Mouse (Mus musculus) MEL (cell line): ENCODE measurements at regions not wholly inside any gene's neighbourhood (a gene's known extent, or its start where the extent isn't known, plus 50 kb on each side); places are given as distances from the start of the nearest gene placed in this dataset.

Source experiments
- DNase-seq: peaks from one replicate; pipeline ENCODE4 v3.0.0; 2011; ENCODE audit warnings: low read depth, low spot score
- H3K27ac ChIP-seq: 2 replicates; pipeline ENCODE4 v1.5.1; 2012; ENCODE audit warnings: low read depth, mild to moderate bottlenecking, control low read depth, low read length, moderate library complexity; ENCODE audit not compliant: control insufficient read depth
- H3K27me3 ChIP-seq, 2 experiments: fragments of 150-350 bp in 1 of 2; sonication (generic) in 1 of 2; 2 replicates each; pipeline ENCODE4 v1.6.1; 2012; ENCODE audit warnings: low read length in 2 of 2, mild to moderate bottlenecking in 2 of 2, improper control_type of control experiment in 1 of 2, moderate library complexity in 1 of 2; ENCODE audit not compliant: insufficient read depth in 2 of 2, control insufficient read depth in 1 of 2
- H3K36me3 ChIP-seq, 2 experiments: 2 replicates each; pipeline ENCODE4 v1.6.1; 2012 to 2014; ENCODE audit warnings: low read length in 2 of 2, improper control_type of control experiment in 1 of 2, inconsistent platforms in 1 of 2, mild to moderate bottlenecking in 1 of 2; ENCODE audit not compliant: insufficient read depth in 2 of 2, control insufficient read depth in 1 of 2
- H3K4me1 ChIP-seq, 2 experiments: fragments of 150-350 bp in 1 of 2; sonication (generic) in 1 of 2; 2 replicates each; pipeline ENCODE4 v1.6.1; 2012; ENCODE audit warnings: low read length in 2 of 2, improper control_type of control experiment in 1 of 2, mild to moderate bottlenecking in 1 of 2; ENCODE audit not compliant: insufficient read depth in 2 of 2, control insufficient read depth in 1 of 2
- H3K4me3 ChIP-seq, 2 experiments: fragments of 150-350 bp in 1 of 2; sonication (generic) in 1 of 2; 2 replicates each; pipeline ENCODE4 v1.5.1; 2012; ENCODE audit warnings: low read depth in 2 of 2, low read length in 2 of 2, mild to moderate bottlenecking in 2 of 2, moderate library complexity in 2 of 2, control low read depth in 1 of 2, improper control_type of control experiment in 1 of 2; ENCODE audit not compliant: control insufficient read depth in 1 of 2, insufficient read depth in 1 of 2
- H3K79me2 ChIP-seq: 2 replicates; pipeline ENCODE4 v1.6.1; 2012; ENCODE audit warnings: mild to moderate bottlenecking, low read length, moderate library complexity; ENCODE audit not compliant: control insufficient read depth, poor library complexity, insufficient read depth
- H3K9ac ChIP-seq: 2 replicates; pipeline ENCODE4 v1.6.1; 2012; ENCODE audit warnings: low read depth, mild to moderate bottlenecking, control low read depth, low read length, moderate library complexity; ENCODE audit not compliant: control insufficient read depth, poor library complexity, severe bottlenecking
- H3K9me3 ChIP-seq: fragments of 150-350 bp; sonication (generic); replicated peaks from 2 replicates; pipeline ENCODE4 v1.6.1; 2012; ENCODE audit warnings: mild to moderate bottlenecking, low read length, improper control_type of control experiment, moderate library complexity; ENCODE audit not compliant: insufficient read depth
- BHLHE40 ChIP-seq: IDR thresholded peaks from 2 replicates; pipeline ENCODE4 v1.6.1; 2012; ENCODE audit warnings: low read depth, mild to moderate bottlenecking, inconsistent platforms, low read length, improper control_type of control experiment, borderline replicate concordance
- CHD1 ChIP-seq: IDR thresholded peaks from 2 replicates; pipeline ENCODE4 v1.6.1; 2012; ENCODE audit warnings: low read depth, mild to moderate bottlenecking, inconsistent platforms, low read length, improper control_type of control experiment
- CHD2 ChIP-seq: IDR thresholded peaks from 2 replicates; pipeline ENCODE4 v1.6.1; 2011; ENCODE audit warnings: low read length, improper control_type of control experiment
- CTCF ChIP-seq, 3 experiments: IDR thresholded peaks in 2 of 3; conservative IDR thresholded peaks in 1 of 3; 2 replicates each; pipeline ENCODE4 v1.5.1; 2011 to 2012; ENCODE audit warnings: low read length in 3 of 3, low read depth in 2 of 3, mild to moderate bottlenecking in 2 of 3, improper control_type of control experiment in 1 of 3, inconsistent platforms in 1 of 3, mixed read lengths in 1 of 3, moderate library complexity in 1 of 3; ENCODE audit not compliant: control insufficient read depth in 1 of 3, insufficient read depth in 1 of 3, poor library complexity in 1 of 3, severe bottlenecking in 1 of 3
- E2F4 ChIP-seq: IDR thresholded peaks from 2 replicates; pipeline ENCODE4 v1.6.1; 2011; ENCODE audit warnings: low read depth, low read length, improper control_type of control experiment, borderline replicate concordance
- ELF1 ChIP-seq: IDR thresholded peaks from 2 replicates; pipeline ENCODE4 v1.6.1; 2014; ENCODE audit warnings: low read depth, mild to moderate bottlenecking, inconsistent platforms, low read length, improper control_type of control experiment, moderate library complexity
- EP300 ChIP-seq, 2 experiments: IDR thresholded peaks; 2 replicates each; pipeline ENCODE4 v1.6.1; 2011; ENCODE audit warnings: improper control_type of control experiment in 2 of 2, low read length in 2 of 2, low read depth in 1 of 2, mild to moderate bottlenecking in 1 of 2
- ETS1 ChIP-seq: IDR thresholded peaks from 2 replicates; pipeline ENCODE4 v1.6.1; 2012; ENCODE audit warnings: low read depth, mild to moderate bottlenecking, inconsistent platforms, low read length, improper control_type of control experiment, moderate library complexity
- GABPA ChIP-seq: IDR thresholded peaks from 2 replicates; pipeline ENCODE4 v1.6.1; 2012; ENCODE audit warnings: low read depth, mild to moderate bottlenecking, inconsistent platforms, low read length, improper control_type of control experiment, moderate library complexity
- GATA1 ChIP-seq: IDR thresholded peaks from 2 replicates; pipeline ENCODE4 v1.6.1; 2011; ENCODE audit warnings: low read depth, low read length, improper control_type of control experiment
- HCFC1 ChIP-seq: IDR thresholded peaks from 2 replicates; pipeline ENCODE4 v1.6.1; 2012; ENCODE audit warnings: low read depth, mild to moderate bottlenecking, inconsistent platforms, low read length, improper control_type of control experiment, moderate library complexity
- JUND ChIP-seq: IDR thresholded peaks from 2 replicates; pipeline ENCODE4 v1.6.1; 2011; ENCODE audit warnings: low read depth, mild to moderate bottlenecking, improper control_type of control experiment, low read length
- KAT2A ChIP-seq: conservative IDR thresholded peaks from 2 replicates; pipeline ENCODE4 v1.6.1; 2012; ENCODE audit warnings: low read depth, low read length, improper control_type of control experiment, inconsistent platforms
- MAFK ChIP-seq: IDR thresholded peaks from 2 replicates; pipeline ENCODE4 v1.6.1; 2011; ENCODE audit warnings: low read depth, mild to moderate bottlenecking, low read length, improper control_type of control experiment, borderline replicate concordance
- MAX ChIP-seq: IDR thresholded peaks from 2 replicates; pipeline ENCODE4 v1.6.1; 2011; ENCODE audit warnings: low read length, improper control_type of control experiment
- MAZ ChIP-seq: IDR thresholded peaks from 2 replicates; pipeline ENCODE4 v1.6.1; 2012; ENCODE audit warnings: low read depth, mild to moderate bottlenecking, inconsistent platforms, low read length, improper control_type of control experiment
- MEF2A ChIP-seq: IDR thresholded peaks from 2 replicates; pipeline ENCODE4 v1.6.1; 2014; ENCODE audit warnings: low read depth, mild to moderate bottlenecking, inconsistent platforms, low read length, improper control_type of control experiment; ENCODE audit not compliant: poor library complexity, insufficient replicate concordance, severe bottlenecking; ENCODE audit errors: extremely low read depth
- MXI1 ChIP-seq: IDR thresholded peaks from 2 replicates; pipeline ENCODE4 v1.6.1; 2011; ENCODE audit warnings: mild to moderate bottlenecking, low read depth, low read length, improper control_type of control experiment
- MYC ChIP-seq: IDR thresholded peaks from 2 replicates; pipeline ENCODE4 v1.6.1; 2011; ENCODE audit warnings: low read depth, mild to moderate bottlenecking, low read length, improper control_type of control experiment, moderate library complexity
- NELFE ChIP-seq: IDR thresholded peaks from 2 replicates; pipeline ENCODE4 v1.6.1; 2011; ENCODE audit warnings: low read depth, low read length, improper control_type of control experiment
- NRF1 ChIP-seq: IDR thresholded peaks from 2 replicates; pipeline ENCODE4 v1.6.1; 2014; ENCODE audit warnings: low read depth, mild to moderate bottlenecking, inconsistent platforms, low read length, improper control_type of control experiment, moderate library complexity; ENCODE audit not compliant: poor library complexity, insufficient read depth, severe bottlenecking
- POLR2A ChIP-seq, 2 experiments: IDR thresholded peaks; 2 replicates each; pipeline ENCODE4 v1.6.1; 2011 to 2012; ENCODE audit warnings: low read length in 2 of 2, mild to moderate bottlenecking in 2 of 2, control low read depth in 1 of 2, improper control_type of control experiment in 1 of 2, low read depth in 1 of 2, moderate library complexity in 1 of 2; ENCODE audit not compliant: control insufficient read depth in 1 of 2, insufficient read depth in 1 of 2, poor library complexity in 1 of 2
- POLR2AphosphoS2 ChIP-seq: IDR thresholded peaks from 2 replicates; pipeline ENCODE4 v1.6.1; 2011; ENCODE audit warnings: low read length, improper control_type of control experiment
- POLR2AphosphoS5 ChIP-seq: IDR thresholded peaks from 2 replicates; pipeline ENCODE4 v1.6.1; 2012; ENCODE audit warnings: low read depth, borderline replicate concordance, mild to moderate bottlenecking, inconsistent platforms, low read length, moderate library complexity, mixed read lengths
- RAD21 ChIP-seq: IDR thresholded peaks from 2 replicates; pipeline ENCODE4 v1.6.1; 2011; ENCODE audit warnings: mild to moderate bottlenecking, low read depth, low read length, improper control_type of control experiment
- RCOR1 ChIP-seq: IDR thresholded peaks from 2 replicates; pipeline ENCODE4 v1.6.1; 2012; ENCODE audit warnings: low read depth, mild to moderate bottlenecking, inconsistent platforms, low read length, improper control_type of control experiment
- SIN3A ChIP-seq: IDR thresholded peaks from 2 replicates; pipeline ENCODE4 v1.6.1; 2012; ENCODE audit warnings: low read length, improper control_type of control experiment, inconsistent platforms
- SMC3 ChIP-seq: IDR thresholded peaks from 2 replicates; pipeline ENCODE4 v1.6.1; 2011; ENCODE audit warnings: low read depth, low read length, improper control_type of control experiment
- TAL1 ChIP-seq: IDR thresholded peaks from 2 replicates; pipeline ENCODE4 v1.6.1; 2012; ENCODE audit warnings: mild to moderate bottlenecking, inconsistent platforms, low read length, moderate library complexity, mixed read lengths
- TBP ChIP-seq: IDR thresholded peaks from 2 replicates; pipeline ENCODE4 v1.8.0; 2011; ENCODE audit warnings: low read depth, low read length, improper control_type of control experiment
- TCF12 ChIP-seq: IDR thresholded peaks from 2 replicates; pipeline ENCODE4 v1.6.1; 2014; ENCODE audit warnings: low read depth, mild to moderate bottlenecking, inconsistent platforms, low read length, improper control_type of control experiment, moderate library complexity
- UBTF ChIP-seq: IDR thresholded peaks from 2 replicates; pipeline ENCODE4 v1.6.1; 2012; ENCODE audit warnings: low read depth, mild to moderate bottlenecking, inconsistent platforms, low read length, improper control_type of control experiment, moderate library complexity, borderline replicate concordance; ENCODE audit not compliant: insufficient read depth
- USF1 ChIP-seq: IDR thresholded peaks from 2 replicates; pipeline ENCODE4 v1.6.1; 2014; ENCODE audit warnings: low read depth, mild to moderate bottlenecking, inconsistent platforms, low read length, improper control_type of control experiment, moderate library complexity
- USF2 ChIP-seq, 2 experiments: IDR thresholded peaks; 2 replicates each; pipeline ENCODE4 v1.6.1; 2011 to 2012; ENCODE audit warnings: improper control_type of control experiment in 2 of 2, low read length in 2 of 2, borderline replicate concordance in 1 of 2, inconsistent platforms in 1 of 2, low read depth in 1 of 2, mild to moderate bottlenecking in 1 of 2; ENCODE audit not compliant: insufficient read depth in 1 of 2
- ZC3H11A ChIP-seq: IDR thresholded peaks from 2 replicates; pipeline ENCODE4 v1.6.1; 2012; ENCODE audit warnings: low read depth, mild to moderate bottlenecking, inconsistent platforms, low read length, improper control_type of control experiment
- ZKSCAN1 ChIP-seq: IDR thresholded peaks from 2 replicates; pipeline ENCODE4 v1.6.1; 2012; ENCODE audit warnings: low read depth, mild to moderate bottlenecking, inconsistent platforms, low read length, improper control_type of control experiment, moderate library complexity
- ZMIZ1 ChIP-seq: IDR thresholded peaks from 2 replicates; pipeline ENCODE4 v1.6.1; 2012; ENCODE audit warnings: low read depth, mild to moderate bottlenecking, inconsistent platforms, low read length, improper control_type of control experiment, moderate library complexity
- ZNF384 ChIP-seq: IDR thresholded peaks from 2 replicates; pipeline ENCODE4 v1.6.1; 2012; ENCODE audit warnings: low read depth, mild to moderate bottlenecking, inconsistent platforms, low read length, improper control_type of control experiment

DNA sequence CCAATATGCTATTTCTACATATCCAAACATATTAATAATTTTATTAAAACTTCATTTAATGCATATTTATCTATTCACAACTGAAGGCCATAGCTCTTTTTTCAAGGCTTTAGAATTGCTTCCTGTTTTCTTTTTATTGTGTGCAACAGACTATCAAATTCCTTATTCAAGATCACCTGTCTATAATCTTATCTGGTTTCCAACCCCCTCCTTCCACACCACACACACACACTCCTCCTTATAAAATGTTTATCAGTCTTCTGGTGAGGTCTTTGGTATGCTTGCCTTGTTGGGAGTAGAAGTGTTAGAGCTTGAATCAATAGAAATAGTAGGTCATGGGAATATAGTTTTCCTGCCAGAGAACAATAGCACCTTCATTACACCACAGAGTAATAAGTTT, 1914.1 kb downstream of the Diaph2 start:
- Histone ChIP-seq H3K36me3 (peaks cover 0 to 4% of the 10 kb centered on the region in 2 experiments; a peak in 1 of 4 replicates), H3K4me3 (no peak overlapping the region), H3K9me3 (no peaks in the 10 kb centered on the region), H3K27me3 (no peaks in the 10 kb centered on the region), H3K27ac (no peak overlapping the region), H3K4me1 (peaks cover 0 to 4% of the 10 kb centered on the region in 2 experiments; a peak in 1 of 4 replicates), H3K9ac (no peak overlapping the region), H3K79me2 (no peaks in the 10 kb centered on the region)
- peak; percentile 46 for DNase-seq
- TF ChIP-seq HCFC1 (no peak), MAX (no peak), ZMIZ1 (no peak), ETS1 (peak; percentile 79), ELF1 (peak; percentile 17; the same call in 1 of the 2 replicates), RAD21 (no peak), NELFE (no peak), RCOR1 (peak; percentile 69; the same call in 1 of the 2 replicates), CTCF (IDR thresholded peaks at IDR 0.05 in 2 of 3, conservative IDR thresholded peaks at IDR 0.05 in 1 of 3; ENCODE audit: control insufficient read depth in 1 of 3, insufficient read depth in 1 of 3, low read depth in 2 of 3, low read length in 3 of 3, poor library complexity in 1 of 3, severe bottlenecking in 1 of 3) (no peak), NRF1 (no peak), POLR2AphosphoS5 (no peak), EP300 (IDR thresholded peaks at IDR 0.05; ENCODE audit: low read depth in 1 of 2, low read length in 2 of 2) (peak; percentile 71 to 77; a peak in 3 of 4 replicates), POLR2AphosphoS2 (no peak), SIN3A (no peak), BHLHE40 (no peak), MAFK (no peak), JUND (no peak), ZC3H11A (no peak), CHD2 (no peak), SMC3 (no peak), MYC (no peak), POLR2A (IDR thresholded peaks at IDR 0.05; ENCODE audit: control insufficient read depth in 1 of 2, insufficient read depth in 1 of 2, low read depth in 1 of 2, low read length in 2 of 2, poor library complexity in 1 of 2) (no peak), TCF12 (peak; percentile 53; the same call in 1 of the 2 replicates), CHD1 (no peak), ZKSCAN1 (no peak), MAZ (no peak), UBTF (no peak), E2F4 (no peak), ZNF384 (no peak), MXI1 (no peak), USF2 (IDR thresholded peaks at IDR 0.05; ENCODE audit: borderline replicate concordance in 1 of 2, insufficient read depth in 1 of 2, low read depth in 1 of 2, low read length in 2 of 2) (no peak), GATA1 (peak; percentile 74), TBP (no peak), MEF2A (no peak), TAL1 (no peak), GABPA (no peak), KAT2A (no peak), USF1 (0 out of 2 replicates have a peak, but pooled peaks have one; percentile 10)
